Comparison of ENCODE assay signal across 15 mouse cellular contexts in genomic region chr5:147473856-147474255, GRCm38 (mm10).
"Had no signal": no experiment of that assay in that cellular context is flagged by ENCODE, and none has a peak within 500 bp of the region (broad histone marks: within the 10 kb centered on the region; RNA-seq: fewer than 3 reads in every experiment).

No protein-coding gene starts in this region.

- H3K4me3 ChIP-seq: midbrain, embryonic 10.5 days; midbrain, embryonic 12.5 days; myocyte; neural tube, embryonic 13.5 days; neural tube, embryonic 15.5 days had no signal

- DNase-seq: lung, adult 18-20 months; lung, embryonic 14.5 days; lung, postnatal 10 days; lung, postnatal 4 days; midbrain, embryonic 14.5 days; right cerebral cortex, postnatal 14 days; thymus, adult 18-20 months; thymus, postnatal 14 days; thymus, postnatal 36 days had no signal

- H3K4me2 ChIP-seq: lung, embryonic 14.5 days; midbrain, embryonic 12.5 days; neural tube, embryonic 13.5 days; neural tube, embryonic 15.5 days had no signal

- H3K4me1 ChIP-seq: midbrain, embryonic 10.5 days; midbrain, embryonic 12.5 days had no signal

- H3K27me3 ChIP-seq: midbrain, embryonic 12.5 days; neural tube, embryonic 13.5 days; neural tube, embryonic 15.5 days had no signal

- H3K27ac ChIP-seq: midbrain, embryonic 10.5 days; midbrain, embryonic 12.5 days; neural tube, embryonic 13.5 days; neural tube, embryonic 15.5 days had no signal

- ATAC-seq: midbrain, embryonic 16.5 days had no signal

- H3K9me3 ChIP-seq: midbrain, embryonic 10.5 days; midbrain, embryonic 12.5 days; neural tube, embryonic 13.5 days; neural tube, embryonic 15.5 days had no signal

- H3K36me3 ChIP-seq: midbrain, embryonic 10.5 days; midbrain, embryonic 12.5 days; neural tube, embryonic 13.5 days; neural tube, embryonic 15.5 days had no signal

- H3K9ac ChIP-seq: lung, embryonic 14.5 days; midbrain, embryonic 12.5 days; neural tube, embryonic 13.5 days; neural tube, embryonic 15.5 days had no signal
